Mouse (Mus musculus): ENCODE results near the gene Zfyve21. TPM values are rescaled to one million over a fixed set of nuclear protein-coding genes. Genes with fewer than 3 reads are reported as not detected.

Gene Zfyve21
- polyA plus RNA-seq, 2 experiments = 38.4 to 52.0 TPM

DNA sequence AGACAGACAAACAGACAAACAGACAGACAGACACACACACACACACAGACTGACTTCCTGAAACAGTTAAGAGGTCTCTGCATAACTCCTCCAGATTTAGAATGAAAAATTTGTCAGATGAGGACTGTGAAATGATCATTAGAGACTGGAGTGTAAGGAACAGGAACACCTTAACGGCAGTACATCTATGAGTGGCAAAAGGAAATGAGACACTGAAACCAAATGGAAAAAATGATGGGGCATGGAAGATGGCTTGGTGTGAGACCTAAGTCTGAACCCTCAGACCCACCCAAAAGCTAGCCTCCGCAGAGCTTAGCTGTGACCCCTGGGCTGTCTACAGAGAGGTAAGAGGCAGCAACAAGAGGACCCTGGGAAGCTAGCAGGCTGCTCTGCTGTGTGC, 41.5 kb downstream of the Zfyve21 start:
- Histone ChIP-seq H3K4me1 (replicated peaks; ENCODE audit: control insufficient read depth in 2 of 2, insufficient read depth in 2 of 2, low read length in 1 of 2) (no peaks in the 10 kb centered on the region), H3K9ac (replicated peaks) (no peak overlapping the region), H3K27ac (no peak overlapping the region), H3K36me3 (replicated peaks; ENCODE audit: control insufficient read depth, insufficient read depth, low read depth) (no peaks in the 10 kb centered on the region), H3K27me3 (ENCODE audit: control insufficient read depth, insufficient read depth, low read length) (no peaks in the 10 kb centered on the region), H3K4me2 (ENCODE audit: low read depth) (no peak overlapping the region), H3K9me3 (ENCODE audit: control insufficient read depth, low read length) (no peaks in the 10 kb centered on the region), H3K4me3 (ENCODE audit: insufficient read depth in 1 of 2, low read depth in 2 of 2, low read length in 2 of 2) (no peak overlapping the region)
- ATAC-seq (ENCODE audit: insufficient read depth) = no peak
- no peak for DNase-seq (ENCODE audit: low read depth in 3 of 3, low spot score in 3 of 3)
- TF ChIP-seq EP300 (IDR thresholded peaks at IDR 0.05; ENCODE audit: low read depth) (no peak), CTCF (IDR thresholded peaks at IDR 0.05; ENCODE audit: low read depth) (no peak)
- WGBS (ENCODE audit: insufficient replicate concordance) = 84% methylated on average over 2 of the region's 2 CpGs

- ATAC-seq (ENCODE audit: insufficient read depth) (no peak), DNase-seq (ENCODE audit: low read depth in 3 of 3, low spot score in 3 of 3) (no peak)
- H3K4me3 ChIP-seq (ENCODE audit: insufficient read depth in 1 of 2, low read depth in 2 of 2, low read length in 2 of 2) = no peak overlapping the region
- no peaks in the 10 kb centered on the region for H3K9me3 ChIP-seq (ENCODE audit: control insufficient read depth, low read length)
- no peaks in the 10 kb centered on the region for H3K27me3 ChIP-seq (ENCODE audit: control insufficient read depth, insufficient read depth, low read length)
- no peak overlapping the region for H3K4me2 ChIP-seq (ENCODE audit: low read depth)
- no peak overlapping the region for H3K9ac ChIP-seq (replicated peaks)
- H3K27ac ChIP-seq = no peak overlapping the region
- no peaks in the 10 kb centered on the region for H3K36me3 ChIP-seq (replicated peaks; ENCODE audit: control insufficient read depth, insufficient read depth, low read depth)
- TF ChIP-seq EP300 (IDR thresholded peaks at IDR 0.05; ENCODE audit: low read depth) (no peak), CTCF (IDR thresholded peaks at IDR 0.05; ENCODE audit: low read depth) (no peak)
- WGBS (ENCODE audit: insufficient replicate concordance) = 84% methylated on average over 4 of the region's 4 CpGs
- H3K4me1 ChIP-seq (replicated peaks; ENCODE audit: control insufficient read depth in 2 of 2, insufficient read depth in 2 of 2, low read length in 1 of 2) = no peaks in the 10 kb centered on the region
Observed at GRCm38 (mm10) chr12:111864206-111864824, 50.3 kb downstream of the Zfyve21 start.

DNA sequence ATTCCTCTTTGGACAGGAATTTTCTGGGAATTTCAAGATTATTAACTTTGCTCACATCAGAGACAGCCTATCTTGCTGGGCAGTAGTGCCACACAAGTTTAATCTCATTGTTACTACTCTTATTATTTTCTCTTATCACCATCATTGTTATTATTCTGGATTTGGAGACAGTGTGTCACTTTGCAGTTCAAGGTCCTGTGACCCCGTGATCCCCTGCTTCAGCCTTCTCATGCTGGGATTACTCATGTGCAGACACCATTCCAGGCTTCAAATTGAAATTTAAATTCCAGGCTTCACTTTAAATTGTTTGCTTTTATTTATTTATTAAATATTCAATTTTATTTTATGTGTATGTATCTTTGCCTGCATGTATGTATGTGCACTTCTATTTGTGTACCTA, 55.8 kb downstream of the Zfyve21 start:
- Histone ChIP-seq H3K36me3 (replicated peaks; ENCODE audit: control insufficient read depth, insufficient read depth, low read depth) (no peaks in the 10 kb centered on the region), H3K27me3 (ENCODE audit: control insufficient read depth, insufficient read depth, low read length) (no peaks in the 10 kb centered on the region), H3K9me3 (ENCODE audit: control insufficient read depth, low read length) (no peaks in the 10 kb centered on the region), H3K9ac (replicated peaks) (no peak overlapping the region), H3K4me1 (replicated peaks; ENCODE audit: control insufficient read depth in 2 of 2, insufficient read depth in 2 of 2, low read length in 1 of 2) (no peaks in the 10 kb centered on the region), H3K4me3 (ENCODE audit: insufficient read depth in 1 of 2, low read depth in 2 of 2, low read length in 2 of 2) (no peak overlapping the region), H3K4me2 (ENCODE audit: low read depth) (no peak overlapping the region), H3K27ac (no peak overlapping the region)
- TF ChIP-seq EP300 (IDR thresholded peaks at IDR 0.05; ENCODE audit: low read depth) (no peak), CTCF (IDR thresholded peaks at IDR 0.05; ENCODE audit: low read depth) (no peak)
- WGBS (ENCODE audit: insufficient replicate concordance) = 81% methylated on average over 1 of the region's 1 CpGs
- DNase-seq (ENCODE audit: low read depth in 3 of 3, low spot score in 3 of 3) = no peak
- no peak for ATAC-seq (ENCODE audit: insufficient read depth)

DNA sequence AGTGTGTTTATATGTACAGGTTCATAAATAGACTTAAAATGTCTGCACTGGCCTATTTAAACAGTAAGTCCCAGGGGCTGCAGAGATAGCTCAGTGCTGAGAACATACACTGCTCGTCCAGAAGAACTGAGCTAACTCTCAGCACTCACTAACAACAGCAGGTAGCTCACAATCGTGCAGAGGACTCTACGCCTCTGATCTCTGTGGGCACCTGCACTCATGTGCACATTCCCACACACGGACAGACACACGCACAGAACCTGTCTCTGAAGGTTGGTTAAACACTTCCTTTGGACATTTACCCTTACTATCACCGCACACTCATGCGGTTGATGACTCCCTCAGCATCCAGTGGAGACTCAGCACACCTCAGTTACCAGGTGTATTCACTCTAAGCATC, 56.8 kb downstream of the Zfyve21 start:
- DNase-seq (ENCODE audit: low read depth in 3 of 3, low spot score in 3 of 3) (no peak), ATAC-seq (ENCODE audit: insufficient read depth) (no peak)
- H3K9ac ChIP-seq (replicated peaks) = no peak overlapping the region
- no peak overlapping the region for H3K4me3 ChIP-seq (ENCODE audit: insufficient read depth in 1 of 2, low read depth in 2 of 2, low read length in 2 of 2)
- H3K27me3 ChIP-seq (ENCODE audit: control insufficient read depth, insufficient read depth, low read length) = no peaks in the 10 kb centered on the region
- peaks cover 0 to 2% of the 10 kb centered on the region in 2 experiments; a peak in 1 of 4 replicates for H3K4me1 ChIP-seq (replicated peaks; ENCODE audit: control insufficient read depth in 2 of 2, insufficient read depth in 2 of 2, low read length in 1 of 2)
- H3K36me3 ChIP-seq (replicated peaks; ENCODE audit: control insufficient read depth, insufficient read depth, low read depth) = no peaks in the 10 kb centered on the region
- H3K4me2 ChIP-seq (ENCODE audit: low read depth) = no peak overlapping the region
- WGBS (ENCODE audit: insufficient replicate concordance) = 81% methylated on average over 7 of the region's 7 CpGs
- TF ChIP-seq EP300 (IDR thresholded peaks at IDR 0.05; ENCODE audit: low read depth) (no peak), CTCF (IDR thresholded peaks at IDR 0.05; ENCODE audit: low read depth) (no peak)
- H3K27ac ChIP-seq = no peak overlapping the region
- no peaks in the 10 kb centered on the region for H3K9me3 ChIP-seq (ENCODE audit: control insufficient read depth, low read length)

GRCm38 (mm10) chr12:111872079-111872478, 58.1 kb downstream of the Zfyve21 start:
- no peak for ATAC-seq (ENCODE audit: insufficient read depth)
- Histone ChIP-seq H3K27me3 (ENCODE audit: control insufficient read depth, insufficient read depth, low read length) (no peaks in the 10 kb centered on the region), H3K36me3 (replicated peaks; ENCODE audit: control insufficient read depth, insufficient read depth, low read depth) (no peaks in the 10 kb centered on the region), H3K9me3 (ENCODE audit: control insufficient read depth, low read length) (no peaks in the 10 kb centered on the region), H3K4me1 (replicated peaks; ENCODE audit: control insufficient read depth in 2 of 2, insufficient read depth in 2 of 2, low read length in 1 of 2) (peaks cover 0 to 2% of the 10 kb centered on the region in 2 experiments; a peak in 1 of 4 replicates), H3K4me2 (ENCODE audit: low read depth) (no peak overlapping the region), H3K9ac (replicated peaks) (no peak overlapping the region), H3K4me3 (ENCODE audit: insufficient read depth in 1 of 2, low read depth in 2 of 2, low read length in 2 of 2) (no peak overlapping the region), H3K27ac (no peak overlapping the region)
- DNase-seq (ENCODE audit: low read depth in 3 of 3, low spot score in 3 of 3) = no peak
- 45% methylated on average over 5 of the region's 5 CpGs for WGBS (ENCODE audit: insufficient replicate concordance)
- no peak for TF ChIP-seq CTCF (IDR thresholded peaks at IDR 0.05; ENCODE audit: low read depth)
- TF ChIP-seq EP300 (IDR thresholded peaks at IDR 0.05; ENCODE audit: low read depth) = no peak
